Mouse (Mus musculus) frontal cortex, postnatal 14 days (tissue): ENCODE results near the gene Rpain.

Experiments used
- DNase-seq, 2 experiments: peaks; one replicate each; pipeline ENCODE4 v3.0.0; 2022; ENCODE audit warnings: low spot score in 2 of 2

Rpain gene

GRCm38 (mm10) chr11:71001167-71001566 is 31.2 kb downstream of the Rpain start:
- DNase-seq: no peak

GRCm38 (mm10) chr11:71003611-71004315 is 33.8 kb downstream of the Rpain start:
- DNase-seq: no peak

GRCm38 (mm10) chr11:71004316-71004773 is 34.3 kb downstream of the Rpain start, which contains the start of gene Dhx33:
TSS of gene Dhx33 (minus strand) at chr11:71004437.
- peak; percentile 94 to 95 for DNase-seq

- no peak for DNase-seq
These were observed 35.0 kb downstream of the Rpain start for GRCm38 (mm10) chr11:71005046-71005445.

- DNase-seq: no peak
These were observed 37.0 kb downstream of the Rpain start for GRCm38 (mm10) chr11:71007026-71007425.

GRCm38 (mm10) chr11:71007831-71008230 is 37.8 kb downstream of the Rpain start:
- no peak for DNase-seq

- no peak for DNase-seq
These were observed 38.3 kb downstream of the Rpain start for GRCm38 (mm10) chr11:71008321-71008720.

- DNase-seq: no peak
These were observed 42.7 kb downstream of the Rpain start for GRCm38 (mm10) chr11:71012743-71013142.

GRCm38 (mm10) chr11:71017051-71017450 is 47.0 kb downstream of the Rpain start:
- no peak for DNase-seq

GRCm38 (mm10) chr11:71018416-71019200 is 48.6 kb downstream of the Rpain start:
- no peak for DNase-seq

- peak; percentile 99 to 100 for DNase-seq
These were observed 49.4 kb downstream of the Rpain start, which contains the start of the genes Mis12 and Derl2 for GRCm38 (mm10) chr11:71019201-71020068. TSS of gene Mis12 (plus strand) at chr11:71019611. TSS of gene Derl2 (minus strand) at chr11:71019841.
